Mouse (Mus musculus) CH12.LX (cell line): ENCODE measurements around the gene Borcs6. TPM values are rescaled to one million over a fixed set of nuclear protein-coding genes. Genes with fewer than 3 reads are reported as not detected.

Experiments
- DNase-seq: peaks from one replicate; pipeline ENCODE4 v3.0.0-alpha.2; 2013; ENCODE audit errors: extremely low read depth
- H3K27ac ChIP-seq: 2 replicates; pipeline ENCODE4 v1.5.1; 2012; ENCODE audit warnings: low read depth, mild to moderate bottlenecking, control low read depth, moderate library complexity; ENCODE audit not compliant: insufficient read depth
- H3K27me3 ChIP-seq: replicated peaks from 2 replicates; pipeline ENCODE3; 2012; ENCODE audit warnings: inconsistent platforms
- H3K36me3 ChIP-seq, 2 experiments: replicated peaks in 1 of 2; 2 replicates each; pipeline versions ENCODE3 to v1.6.1; 2012; ENCODE audit warnings: inconsistent platforms in 1 of 2, low read length in 1 of 2, mild to moderate bottlenecking in 1 of 2, mixed read lengths in 1 of 2, moderate library complexity in 1 of 2; ENCODE audit not compliant: control insufficient read depth in 1 of 2, insufficient read depth in 1 of 2
- H3K4me1 ChIP-seq, 2 experiments: 2 replicates each; pipeline ENCODE4 v1.6.1; 2012; ENCODE audit warnings: inconsistent platforms in 1 of 2, moderate library complexity in 1 of 2; ENCODE audit not compliant: insufficient read depth in 2 of 2, control insufficient read depth in 1 of 2
- H3K4me2 ChIP-seq: 2 replicates; pipeline ENCODE4 v1.6.1; 2012; ENCODE audit warnings: low read depth, mild to moderate bottlenecking, control low read depth; ENCODE audit not compliant: poor library complexity, insufficient read depth, severe bottlenecking
- H3K4me3 ChIP-seq, 3 experiments: fragments of 150-350 bp in 1 of 3; sonication (generic) in 1 of 3; replicated peaks in 1 of 3; 2 replicates each; pipeline versions ENCODE3 to v1.5.1; 2011 to 2012; ENCODE audit warnings: low read depth in 2 of 3, low read length in 2 of 3, mild to moderate bottlenecking in 2 of 3, moderate library complexity in 2 of 3, control low read depth in 1 of 3, improper control_type of control experiment in 1 of 3, inconsistent platforms in 1 of 3, mixed read lengths in 1 of 3; ENCODE audit not compliant: poor library complexity in 1 of 3
- H3K79me2 ChIP-seq: replicated peaks from 2 replicates; pipeline ENCODE4 v1.6.1; 2012; ENCODE audit warnings: mild to moderate bottlenecking, moderate library complexity; ENCODE audit not compliant: control insufficient read depth, poor library complexity, insufficient read depth, severe bottlenecking; ENCODE audit errors: extremely low read depth
- H3K9ac ChIP-seq: 2 replicates; pipeline ENCODE4 v1.6.1; 2012; ENCODE audit warnings: low read depth, mild to moderate bottlenecking, control low read depth, moderate library complexity; ENCODE audit not compliant: insufficient read depth
- H3K9me3 ChIP-seq: replicated peaks from 2 replicates; pipeline ENCODE3; 2012; ENCODE audit warnings: low read length, inconsistent platforms, mixed read lengths
- BHLHE40 ChIP-seq: IDR thresholded peaks from 2 replicates; pipeline ENCODE4 v1.6.1; 2011; ENCODE audit warnings: mild to moderate bottlenecking, low read depth, low read length, improper control_type of control experiment
- E2F4 ChIP-seq: IDR thresholded peaks from 2 replicates; pipeline ENCODE4 v1.6.1; 2011; ENCODE audit warnings: low read depth, low read length, improper control_type of control experiment; ENCODE audit not compliant: insufficient replicate concordance
- EP300 ChIP-seq: IDR thresholded peaks from 2 replicates; pipeline ENCODE4 v1.6.1; 2011; ENCODE audit warnings: low read length, improper control_type of control experiment
- HCFC1 ChIP-seq: IDR thresholded peaks from 2 replicates; pipeline ENCODE4 v1.6.1; 2012; ENCODE audit warnings: low read depth, mild to moderate bottlenecking, inconsistent platforms, low read length, improper control_type of control experiment
- IRF4 ChIP-seq: IDR thresholded peaks from 2 replicates; pipeline ENCODE4 v1.6.1; 2014; ENCODE audit warnings: low read depth, mild to moderate bottlenecking, inconsistent platforms, low read length, improper control_type of control experiment
- JUN ChIP-seq: IDR thresholded peaks from 2 replicates; pipeline ENCODE4 v1.6.1; 2011; ENCODE audit warnings: low read depth, mild to moderate bottlenecking, low read length, improper control_type of control experiment, moderate library complexity; ENCODE audit not compliant: insufficient read depth
- JUND ChIP-seq: conservative IDR thresholded peaks from 2 replicates; pipeline ENCODE4 v1.6.1; 2011; ENCODE audit warnings: low read depth, low read length, improper control_type of control experiment
- MAX ChIP-seq: IDR thresholded peaks from 2 replicates; pipeline ENCODE4 v1.6.1; 2011; ENCODE audit warnings: low read length, improper control_type of control experiment
- MEF2A ChIP-seq: IDR thresholded peaks from 2 replicates; pipeline ENCODE4 v1.6.1; 2014; ENCODE audit warnings: low read depth, mild to moderate bottlenecking, inconsistent platforms, low read length, improper control_type of control experiment, borderline replicate concordance
- MXI1 ChIP-seq: IDR thresholded peaks from 2 replicates; pipeline ENCODE4 v1.6.1; 2011; ENCODE audit warnings: mild to moderate bottlenecking, low read depth, low read length, improper control_type of control experiment
- MYC ChIP-seq: IDR thresholded peaks from 2 replicates; pipeline ENCODE4 v1.6.1; 2011; ENCODE audit warnings: low read depth, mild to moderate bottlenecking, improper control_type of control experiment, low read length
- NELFE ChIP-seq: IDR thresholded peaks from 2 replicates; pipeline ENCODE4 v1.6.1; 2011; ENCODE audit warnings: low read depth, low read length, improper control_type of control experiment
- POLR2A ChIP-seq: IDR thresholded peaks from 2 replicates; pipeline ENCODE4 v1.6.1; 2011; ENCODE audit warnings: low read depth, mild to moderate bottlenecking, improper control_type of control experiment, low read length
- POLR2AphosphoS2 ChIP-seq: IDR thresholded peaks from 2 replicates; pipeline ENCODE4 v1.6.1; 2011; ENCODE audit warnings: low read depth, low read length, improper control_type of control experiment
- RAD21 ChIP-seq: IDR thresholded peaks from 2 replicates; pipeline ENCODE4 v1.6.1; 2011; ENCODE audit warnings: low read depth, mild to moderate bottlenecking, low read length, improper control_type of control experiment, moderate library complexity
- RCOR1 ChIP-seq: conservative IDR thresholded peaks from 2 replicates; pipeline ENCODE4 v1.6.1; 2012; ENCODE audit warnings: low read depth, mild to moderate bottlenecking, inconsistent platforms, low read length, improper control_type of control experiment
- TCF12 ChIP-seq: IDR thresholded peaks from 2 replicates; pipeline ENCODE4 v1.6.1; 2014; ENCODE audit warnings: low read depth, mild to moderate bottlenecking, inconsistent platforms, low read length, improper control_type of control experiment
- UBTF ChIP-seq: IDR thresholded peaks from 2 replicates; pipeline ENCODE4 v1.6.1; 2012; ENCODE audit warnings: low read depth, mild to moderate bottlenecking, inconsistent platforms, low read length, improper control_type of control experiment, moderate library complexity
- USF1 ChIP-seq: IDR thresholded peaks from 2 replicates; pipeline ENCODE4 v1.6.1; 2014; ENCODE audit warnings: low read depth, mild to moderate bottlenecking, inconsistent platforms, low read length, improper control_type of control experiment
- USF2 ChIP-seq: conservative IDR thresholded peaks from 2 replicates; pipeline ENCODE4 v1.6.1; 2011; ENCODE audit warnings: low read depth, low read length, improper control_type of control experiment
- ZKSCAN1 ChIP-seq: IDR thresholded peaks from 2 replicates; pipeline ENCODE4 v1.6.1; 2012; ENCODE audit warnings: low read depth, inconsistent platforms, low read length, improper control_type of control experiment, borderline replicate concordance
- ZMIZ1 ChIP-seq: IDR thresholded peaks from 2 replicates; pipeline ENCODE4 v1.6.1; 2012; ENCODE audit warnings: low read depth, mild to moderate bottlenecking, inconsistent platforms, low read length, improper control_type of control experiment
- dilution Hi-C: fragments of 300-500 bp; cut with MboI; formaldehyde crosslinking; loops from 2 replicates; pipeline ENCODE4 v1.14.3; 2020; ENCODE audit warnings: low sequenced_read_pairs; ENCODE audit not compliant: extremely low pct_unique_long_range_greater_than_20kb, extremely low pct_ligation_motif_present
- in situ Hi-C: fragments of 300-500 bp; cut with MboI; formaldehyde crosslinking; loops from 3 replicates; pipeline ENCODE4 v1.14.3; 2019; ENCODE audit warnings: low sequenced_read_pairs, low pct_ligation_motif_present, low pct_unique_long_range_greater_than_20kb, mixed read lengths
- polyA plus RNA-seq: library from polyadenylated mRNA; unstranded; fragments of >175 nt; gene quantifications from 2 replicates; pipeline ENCODE4 v1.2.1, GENCODE M21; 2012; ENCODE audit warnings: low read depth; ENCODE audit not compliant: insufficient read length
- total RNA-seq, 2 experiments: library from RNA; depleted of rRNA; stranded (reverse); fragments of 300-350 nt in 1 of 2; fragments of >200 nt in 1 of 2; gene quantifications; 2 replicates each; pipeline ENCODE4 v1.2.3; 2012 to 2014

The Borcs6 gene
- total and polyA plus RNA-seq, 3 experiments, result 5.4 to 11.1 (median 7.3) TPM

- peaks cover 22% of the 10 kb centered on the region for H3K79me2 ChIP-seq
- H3K27me3 ChIP-seq, result no peaks in the 10 kb centered on the region
- TF ChIP-seq ZKSCAN1 (no peak), BHLHE40 (no peak), EP300 (no peak), UBTF (no peak), NELFE (no peak), USF2 (no peak), USF1 (no peak), MYC (no peak), JUND (no peak), MXI1 (no peak), JUN (no peak)
- H3K4me2 ChIP-seq, result no peak overlapping the region
- in situ Hi-C loops, result no loop called here
- H3K9me3 ChIP-seq, result no peaks in the 10 kb centered on the region
- H3K36me3 ChIP-seq, result peaks cover 73 to 76% of the 10 kb centered on the region in 2 experiments
- H3K9ac ChIP-seq, result no peak overlapping the region
- no peak overlapping the region for H3K4me3 ChIP-seq
- H3K27ac ChIP-seq, result no peak overlapping the region
- dilution Hi-C loops, result no loop called here
- peaks cover 17 to 26% of the 10 kb centered on the region in 2 experiments for H3K4me1 ChIP-seq
- no peak for DNase-seq
Observed at GRCm38 (mm10) chr11:69103121-69103520, 43.6 kb downstream of the Borcs6 start.

- H3K36me3 ChIP-seq, result peaks cover 78 to 83% of the 10 kb centered on the region in 2 experiments
- dilution Hi-C loops, result no loop called here
- in situ Hi-C loops, result no loop called here
Observed at GRCm38 (mm10) chr11:69103531-69104435, 44.3 kb downstream of the Borcs6 start.

More at GRCm38 (mm10) chr11:69103531-69104435, 44.3 kb downstream of the Borcs6 start:
- no peak overlapping the region for H3K27ac ChIP-seq
- no peak overlapping the region for H3K9ac ChIP-seq
- no peak overlapping the region for H3K4me3 ChIP-seq
- H3K9me3 ChIP-seq, result no peaks in the 10 kb centered on the region
- TF ChIP-seq POLR2A (no peak), MEF2A (no peak), IRF4 (no peak), MAX (no peak), USF2 (no peak), NELFE (no peak), UBTF (no peak), TCF12 (no peak), E2F4 (no peak), JUND (no peak), ZMIZ1 (no peak), JUN (no peak), USF1 (no peak), RAD21 (no peak), HCFC1 (no peak), RCOR1 (no peak), POLR2AphosphoS2 (no peak), EP300 (no peak), BHLHE40 (no peak)
- TF ChIP-seq, all 38 proteins: peak for 0
- no peak for DNase-seq
- H3K79me2 ChIP-seq, result peaks cover 22% of the 10 kb centered on the region
- H3K4me1 ChIP-seq, result peaks cover 12 to 21% of the 10 kb centered on the region in 2 experiments
- H3K27me3 ChIP-seq, result no peaks in the 10 kb centered on the region
- H3K4me2 ChIP-seq, result no peak overlapping the region
